Mouse (Mus musculus) myocyte (in vitro differentiated cells): ENCODE results near the gene Gm8453.
"Not testable (repeated sequence)": the region's sequence is repeated elsewhere in the genome, so short reads cannot be mapped to it uniquely, and the experiment has no call there.

Experiments
- CEBPB ChIP-seq: IDR thresholded peaks from 2 replicates; pipeline ENCODE4 v1.6.1; 2011; ENCODE audit warnings: mild to moderate bottlenecking, moderate library complexity; ENCODE audit not compliant: poor library complexity, insufficient read depth, severe bottlenecking
- E2F4 ChIP-seq: IDR thresholded peaks from one replicate; pipeline ENCODE4 v1.6.1; 2011; ENCODE audit warnings: mild to moderate bottlenecking, control low read depth, moderate library complexity; ENCODE audit not compliant: insufficient read depth
- MAX ChIP-seq: IDR thresholded peaks from one replicate; pipeline ENCODE4 v1.6.1; 2011; ENCODE audit warnings: low read depth, mild to moderate bottlenecking, control low read depth
- MYOD1 ChIP-seq, 3 experiments: IDR thresholded peaks; one replicate each; pipeline ENCODE4 v1.6.1; 2011; ENCODE audit warnings: control low read depth in 2 of 3, low read depth in 2 of 3, mild to moderate bottlenecking in 2 of 3, moderate library complexity in 1 of 3; ENCODE audit not compliant: insufficient read length in 2 of 3, control insufficient read depth in 1 of 3
- MYOG ChIP-seq, 3 experiments: IDR thresholded peaks; one replicate each; pipeline ENCODE4 v1.6.1; 2011; ENCODE audit warnings: control low read depth in 2 of 3, low read depth in 2 of 3, mild to moderate bottlenecking in 2 of 3; ENCODE audit not compliant: insufficient read length in 2 of 3, control insufficient read depth in 1 of 3, insufficient read depth in 1 of 3
- POLR2A ChIP-seq: IDR thresholded peaks from one replicate; pipeline ENCODE4 v1.6.1; 2011; ENCODE audit warnings: low read depth, mild to moderate bottlenecking, control low read depth, moderate library complexity; ENCODE audit not compliant: insufficient read length
- POLR2AphosphoS2 ChIP-seq: IDR thresholded peaks from one replicate; pipeline ENCODE4 v1.6.1; 2011; ENCODE audit warnings: low read depth, control low read depth; ENCODE audit not compliant: insufficient read length
- REST ChIP-seq: IDR thresholded peaks from one replicate; pipeline ENCODE4 v1.6.1; 2011; ENCODE audit warnings: mild to moderate bottlenecking, control low read depth, moderate library complexity; ENCODE audit not compliant: insufficient read depth, insufficient read length
- SRF ChIP-seq: IDR thresholded peaks from one replicate; pipeline ENCODE4 v1.6.1; 2011; ENCODE audit warnings: low read depth; ENCODE audit not compliant: control insufficient read depth, insufficient read length
- TCF12 ChIP-seq: IDR thresholded peaks from one replicate; pipeline ENCODE4 v1.6.1; 2011; ENCODE audit warnings: mild to moderate bottlenecking, control low read depth; ENCODE audit not compliant: poor library complexity, insufficient read depth, severe bottlenecking
- TCF3 ChIP-seq: IDR thresholded peaks from one replicate; pipeline ENCODE4 v1.6.1; 2011; ENCODE audit warnings: low read depth, control low read depth; ENCODE audit not compliant: insufficient read length
- USF1 ChIP-seq: IDR thresholded peaks from one replicate; pipeline ENCODE4 v1.6.1; 2011; ENCODE audit warnings: low read depth, mild to moderate bottlenecking, control low read depth, moderate library complexity

GRCm38 (mm10) chr7:22229384-22229783 lies at the start of gene Gm8453:
- not testable (repeated sequence) for TF ChIP-seq REST; CEBPB; E2F4; POLR2A; MYOD1 (IDR thresholded peaks at IDR 0.05; ENCODE audit: control insufficient read depth in 1 of 3, insufficient read length in 2 of 3, low read depth in 2 of 3); MAX; TCF3; TCF12; SRF; MYOG (IDR thresholded peaks at IDR 0.05; ENCODE audit: control insufficient read depth in 1 of 3, insufficient read depth in 1 of 3, insufficient read length in 2 of 3, low read depth in 2 of 3); USF1; POLR2AphosphoS2
